Mouse (Mus musculus) small intestine, adult 2 months (tissue): ENCODE data around the gene Dnajc15.

Experiments
- CTCF ChIP-seq: fragments of 200-500 bp; IDR thresholded peaks from 2 replicates; pipeline ENCODE4 v1.5.1; 2012; ENCODE audit warnings: low read depth, mild to moderate bottlenecking, control low read depth, inconsistent platforms, low read length, moderate library complexity, mixed read lengths; ENCODE audit not compliant: insufficient replicate concordance, insufficient read length; ENCODE audit errors: extremely low read depth
- POLR2A ChIP-seq: fragments of 200-500 bp; IDR thresholded peaks from 2 replicates; pipeline ENCODE4 v1.6.1; 2012; ENCODE audit warnings: low read depth, mild to moderate bottlenecking, control low read depth, inconsistent platforms, low read length, moderate library complexity

GRCm38 (mm10) chr14:77871380-77871975 lies 3.4 kb downstream of the Dnajc15 start:
- TF ChIP-seq CTCF (no peak), POLR2A (no peak)
